Mouse (Mus musculus): Measurements from ENCODE around the gene Tubb3. TPM values are rescaled to one million over a fixed set of nuclear protein-coding genes. Genes with fewer than 3 reads are reported as not detected.

Gene Tubb3
- 1.1 TPM for polyA plus RNA-seq (2014; fragmentation: Illumina TruSeq; extraction: RNeasy Lipid Tissue Mini Kit (QIAGEN cat#74804); ENCODE audit: low read depth, low replicate concordance)

GRCm38 (mm10) chr8:123411246-123411645, at the start of gene Tubb3:
Tubb3 (plus strand) TSS chr8:123411424.

GRCm38 (mm10) chr8:123373403-123374238, 37.6 kb upstream of the Tubb3 start, which contains the start of gene Tcf25:
Tcf25 (plus strand) TSS chr8:123373753.

GRCm38 (mm10) chr8:123406786-123407185, 4.4 kb upstream of the Tubb3 start, which contains the start of gene Mc1r:
Mc1r (plus strand) TSS chr8:123407107.

GRCm38 (mm10) chr8:123423441-123423840, 12.2 kb downstream of the Tubb3 start, which contains the start of gene Def8:
Def8 (plus strand) TSS chr8:123423527.

Other genes with a start within 250 kb of the Tubb3 start
- 50.5 TPM for gene Dpep1, start 225.2 kb upstream of the Tubb3 start, polyA plus RNA-seq (2014; fragmentation: Illumina TruSeq; extraction: RNeasy Lipid Tissue Mini Kit (QIAGEN cat#74804); ENCODE audit: low read depth, low replicate concordance)
- 67.3 TPM for gene Chmp1a, start 198.7 kb upstream of the Tubb3 start, polyA plus RNA-seq (2014; fragmentation: Illumina TruSeq; extraction: RNeasy Lipid Tissue Mini Kit (QIAGEN cat#74804); ENCODE audit: low read depth, low replicate concordance)
- gene Spata33, start 198.6 kb upstream of the Tubb3 start, polyA plus RNA-seq (2014; fragmentation: Illumina TruSeq; extraction: RNeasy Lipid Tissue Mini Kit (QIAGEN cat#74804); ENCODE audit: low read depth, low replicate concordance) = 30.4 TPM
- 32.9 TPM for gene Cdk10, start 186.6 kb upstream of the Tubb3 start, polyA plus RNA-seq (2014; fragmentation: Illumina TruSeq; extraction: RNeasy Lipid Tissue Mini Kit (QIAGEN cat#74804); ENCODE audit: low read depth, low replicate concordance)
- 4.2 TPM for gene Spata2l, start 175.2 kb upstream of the Tubb3 start, polyA plus RNA-seq (2014; fragmentation: Illumina TruSeq; extraction: RNeasy Lipid Tissue Mini Kit (QIAGEN cat#74804); ENCODE audit: low read depth, low replicate concordance)
- 15.2 TPM for gene Zfp276, start 157.2 kb upstream of the Tubb3 start, polyA plus RNA-seq (2014; fragmentation: Illumina TruSeq; extraction: RNeasy Lipid Tissue Mini Kit (QIAGEN cat#74804); ENCODE audit: low read depth, low replicate concordance)
- 19.4 TPM for gene Vps9d1, start 157.1 kb upstream of the Tubb3 start, polyA plus RNA-seq (2014; fragmentation: Illumina TruSeq; extraction: RNeasy Lipid Tissue Mini Kit (QIAGEN cat#74804); ENCODE audit: low read depth, low replicate concordance)
- gene Fanca, start 92.8 kb upstream of the Tubb3 start, polyA plus RNA-seq (2014; fragmentation: Illumina TruSeq; extraction: RNeasy Lipid Tissue Mini Kit (QIAGEN cat#74804); ENCODE audit: low read depth, low replicate concordance) = 3.1 TPM
- gene Spire2, start 78.7 kb upstream of the Tubb3 start, polyA plus RNA-seq (2014; fragmentation: Illumina TruSeq; extraction: RNeasy Lipid Tissue Mini Kit (QIAGEN cat#74804); ENCODE audit: low read depth, low replicate concordance) = not detected
- gene Tcf25, start 37.7 kb upstream of the Tubb3 start, polyA plus RNA-seq (2014; fragmentation: Illumina TruSeq; extraction: RNeasy Lipid Tissue Mini Kit (QIAGEN cat#74804); ENCODE audit: low read depth, low replicate concordance) = 164 TPM
- gene Mc1r, start 4.3 kb upstream of the Tubb3 start, polyA plus RNA-seq (2014; fragmentation: Illumina TruSeq; extraction: RNeasy Lipid Tissue Mini Kit (QIAGEN cat#74804); ENCODE audit: low read depth, low replicate concordance) = not detected
- gene Def8, start 12.1 kb downstream of the Tubb3 start, polyA plus RNA-seq (2014; fragmentation: Illumina TruSeq; extraction: RNeasy Lipid Tissue Mini Kit (QIAGEN cat#74804); ENCODE audit: low read depth, low replicate concordance) = 50.7 TPM
- gene Afg3l1, start 66.5 kb downstream of the Tubb3 start, polyA plus RNA-seq (2014; fragmentation: Illumina TruSeq; extraction: RNeasy Lipid Tissue Mini Kit (QIAGEN cat#74804); ENCODE audit: low read depth, low replicate concordance) = 36.9 TPM
- not detected for gene Dbndd1, start 104.0 kb downstream of the Tubb3 start, polyA plus RNA-seq (2014; fragmentation: Illumina TruSeq; extraction: RNeasy Lipid Tissue Mini Kit (QIAGEN cat#74804); ENCODE audit: low read depth, low replicate concordance)
- gene Gas8, start 107.4 kb downstream of the Tubb3 start, polyA plus RNA-seq (2014; fragmentation: Illumina TruSeq; extraction: RNeasy Lipid Tissue Mini Kit (QIAGEN cat#74804); ENCODE audit: low read depth, low replicate concordance) = 6.7 TPM
- 5.7 TPM for gene Rhou, start 242.5 kb downstream of the Tubb3 start, polyA plus RNA-seq (2014; fragmentation: Illumina TruSeq; extraction: RNeasy Lipid Tissue Mini Kit (QIAGEN cat#74804); ENCODE audit: low read depth, low replicate concordance)